Mouse (Mus musculus): Measurements from ENCODE around the gene Deup1.
"Not testable (repeated sequence)": the region's sequence is repeated elsewhere in the genome, so short reads cannot be mapped to it uniquely, and the experiment has no call there.

Gene Deup1

DNA sequence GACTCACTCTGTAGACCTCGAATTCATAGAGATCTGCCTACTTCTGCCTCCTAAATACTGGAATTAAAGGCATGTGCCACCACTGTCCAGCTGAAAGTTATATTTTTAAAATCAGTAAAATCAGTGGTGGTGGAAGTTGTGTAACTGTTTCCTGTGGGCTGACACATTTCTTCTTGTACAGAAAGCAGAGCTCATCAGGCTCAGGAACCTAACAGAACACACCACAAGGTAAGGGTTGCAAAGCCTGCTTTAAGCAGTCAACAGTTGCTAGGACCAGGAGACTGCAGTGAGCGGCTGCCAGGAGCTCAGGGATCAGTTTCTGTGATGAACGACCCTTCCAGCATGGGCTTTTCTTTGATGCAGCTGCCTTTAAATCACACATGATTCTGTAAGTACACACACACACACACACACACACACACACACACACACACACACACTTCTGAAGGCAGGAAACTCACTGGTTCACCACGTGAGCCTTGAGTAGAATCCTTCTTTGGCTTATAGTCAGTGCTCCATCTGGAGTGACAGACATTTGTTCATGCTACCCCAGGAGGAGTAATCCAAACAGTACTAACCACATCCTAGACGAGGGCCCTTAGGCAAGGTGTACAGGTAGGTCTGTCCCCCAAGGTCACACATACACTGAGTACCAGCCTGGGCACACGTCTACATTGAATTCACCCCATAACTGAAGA lies 40.4 kb downstream of the Deup1 start:
- no peak for DNase-seq (ENCODE audit: low spot score)

DNA sequence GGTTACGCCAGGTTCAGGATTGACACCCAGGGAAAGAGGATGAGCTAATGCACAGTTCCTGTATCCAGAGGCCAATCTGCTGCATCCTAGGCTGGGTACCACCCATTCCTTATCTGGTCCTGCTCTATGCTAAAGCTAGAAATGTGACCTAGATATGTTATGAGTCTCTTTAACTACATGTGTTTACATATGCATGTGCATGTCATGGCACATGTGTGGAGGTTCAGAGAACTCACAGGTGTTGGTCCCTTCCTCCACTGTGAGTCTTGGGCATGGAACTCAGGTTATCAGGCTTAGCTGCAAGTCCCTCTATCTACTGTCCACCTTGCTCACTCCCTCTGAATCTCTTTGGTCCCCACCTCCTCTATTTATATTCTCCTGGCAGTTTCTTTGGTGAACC lies 41.8 kb downstream of the Deup1 start:
- DNase-seq (ENCODE audit: low spot score): no peak

DNA sequence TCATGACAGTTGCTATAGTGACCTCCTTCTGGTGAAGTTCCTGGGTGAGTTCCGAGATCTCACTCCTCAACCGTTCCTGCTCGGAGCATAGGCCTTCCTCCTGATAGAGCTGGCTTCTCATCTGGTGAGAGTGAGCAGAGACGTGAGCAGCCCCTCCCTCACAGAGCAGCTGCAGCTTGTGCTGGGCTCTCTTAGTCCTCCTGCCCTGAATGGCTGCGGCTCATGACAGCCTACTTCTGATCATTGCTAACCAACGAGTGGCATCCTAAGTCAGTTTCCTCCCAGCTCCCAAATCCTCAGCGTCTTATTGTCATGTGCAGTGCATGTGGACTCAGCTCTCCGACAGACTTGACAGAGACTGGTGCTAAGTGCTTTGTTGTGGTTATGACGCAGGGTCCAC lies 43.5 kb downstream of the Deup1 start:
- no peak for DNase-seq (ENCODE audit: low spot score)

DNA sequence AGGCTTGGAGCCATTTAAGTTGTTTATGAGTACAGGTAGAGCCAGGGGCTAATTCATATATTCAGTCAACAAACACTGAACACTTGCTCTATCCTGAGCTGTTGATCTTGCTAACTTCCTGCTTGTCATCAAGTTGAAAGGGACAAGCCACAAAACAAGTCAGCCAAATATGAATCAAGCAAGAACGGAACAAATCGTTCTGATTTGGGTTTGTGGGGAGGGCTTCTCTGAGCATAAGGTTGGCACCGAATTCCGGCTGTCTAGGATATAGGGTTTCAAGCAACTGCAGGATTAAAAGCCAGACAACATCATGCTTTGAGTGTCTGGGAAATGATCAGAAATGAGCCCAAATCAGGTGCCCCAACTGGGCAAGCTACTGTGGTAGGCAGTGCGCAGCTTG lies 45.7 kb downstream of the Deup1 start:
- DNase-seq (ENCODE audit: low spot score): no peak

DNA sequence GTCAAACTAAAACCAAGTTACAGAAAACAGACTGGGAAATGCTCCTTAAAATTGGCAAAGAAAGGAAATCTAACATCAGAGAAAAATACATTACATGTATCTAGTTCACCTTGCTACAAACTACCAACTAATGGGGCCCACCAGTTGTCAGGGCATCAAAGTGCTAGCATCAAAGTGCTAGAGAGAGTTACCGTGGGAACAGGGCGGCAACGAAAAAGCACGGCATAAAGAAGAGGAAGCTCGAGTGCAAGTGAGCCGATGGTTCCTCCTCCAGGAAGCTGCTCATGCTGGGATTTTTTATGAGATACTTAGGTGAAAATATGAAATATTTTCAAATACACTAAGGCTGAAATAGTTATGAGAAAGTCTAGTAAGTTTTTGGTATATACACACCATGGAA lies 47.6 kb downstream of the Deup1 start:
- no peak for DNase-seq (ENCODE audit: low spot score)

DNA sequence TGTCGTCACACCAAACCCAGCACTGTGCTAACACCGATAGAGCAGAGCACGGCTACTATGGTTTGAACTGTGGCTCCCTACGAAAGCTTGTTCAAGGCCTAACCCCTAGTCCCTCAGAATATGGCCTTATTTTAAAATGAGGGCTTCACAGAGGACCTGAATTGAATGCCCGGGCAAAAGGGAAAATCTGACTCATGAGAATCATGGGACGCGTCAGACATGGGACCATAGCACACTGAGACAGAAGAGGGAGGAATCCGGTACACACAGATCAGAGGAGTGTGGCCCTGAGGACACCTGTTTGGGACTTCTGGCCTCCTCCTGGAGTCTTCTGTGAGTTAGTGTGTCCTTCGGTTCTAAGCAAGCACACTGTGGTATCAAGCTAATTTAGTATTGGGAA lies 48.8 kb downstream of the Deup1 start:
- no peak for DNase-seq (ENCODE audit: low spot score)

DNA sequence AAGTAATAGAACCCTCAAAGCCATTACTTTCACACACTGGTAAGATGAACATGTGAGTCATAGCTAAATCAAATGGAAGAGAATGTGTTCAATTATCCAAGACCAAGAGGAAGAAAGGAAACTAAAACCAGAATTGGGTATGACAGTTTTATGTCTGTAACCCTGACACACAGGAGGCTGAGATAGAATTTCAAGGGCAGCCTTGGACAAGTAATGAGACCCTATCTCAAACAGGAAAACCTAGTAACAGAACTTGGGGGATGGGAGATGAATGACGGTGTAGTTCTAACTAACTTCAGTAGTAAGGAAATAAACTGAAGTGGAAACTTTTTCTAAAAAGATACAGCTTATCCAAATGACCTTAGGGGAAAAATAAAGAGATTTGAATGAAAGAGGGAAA lies 49.3 kb downstream of the Deup1 start:
- DNase-seq (ENCODE audit: low spot score): no peak

DNA sequence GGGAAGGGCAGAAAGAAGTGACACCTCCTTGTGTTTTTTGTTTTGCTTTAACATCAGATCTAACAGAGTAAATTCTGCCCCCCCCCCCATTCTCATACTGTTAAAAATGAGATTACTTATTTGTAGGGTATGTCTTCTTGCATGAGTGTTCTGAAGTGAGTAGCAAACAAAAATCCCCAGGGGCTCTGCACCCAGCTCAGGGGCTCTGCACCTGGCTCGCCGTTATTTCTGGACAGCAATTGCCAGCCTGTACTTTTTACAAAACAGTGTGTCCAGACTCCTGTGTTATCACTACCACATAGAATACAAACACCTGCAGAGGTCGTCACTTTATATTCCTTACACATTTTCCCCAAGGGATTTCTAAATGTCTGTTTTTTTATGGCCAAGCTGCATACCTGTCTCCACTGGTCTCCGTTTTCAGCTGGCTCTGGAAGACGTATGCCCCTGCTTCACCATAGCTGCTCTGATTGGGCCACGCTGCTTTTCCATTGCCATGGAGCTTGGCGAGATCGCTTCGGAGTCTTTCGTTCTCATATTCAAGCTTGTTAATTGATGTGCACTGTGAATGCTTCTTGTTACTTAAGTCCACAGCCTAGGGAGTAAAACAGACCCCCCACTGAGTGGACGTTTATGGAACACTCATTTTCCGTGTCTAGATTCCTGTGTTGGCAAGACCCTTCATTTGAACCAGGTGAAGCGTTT lies 52.8 kb downstream of the Deup1 start:
- no peak for DNase-seq (ENCODE audit: low spot score)

DNA sequence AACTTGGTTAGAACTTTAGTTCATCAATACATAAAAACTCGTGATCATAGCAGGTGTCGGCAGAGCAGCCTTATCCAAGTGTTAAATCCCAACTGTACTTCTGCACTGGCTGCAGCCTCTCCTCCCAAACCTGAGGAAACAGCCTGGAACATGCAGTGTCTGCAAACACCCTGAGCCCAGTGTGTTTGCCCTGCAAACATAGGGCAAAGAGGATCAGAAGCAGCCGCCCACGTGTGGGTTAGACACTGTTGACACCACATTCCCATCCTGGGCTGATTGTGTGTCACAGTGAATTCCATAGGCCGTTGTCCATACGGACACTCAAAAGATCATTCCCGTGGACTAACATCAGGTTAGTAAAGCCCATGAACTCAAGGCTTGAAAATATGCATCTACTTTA lies 65.4 kb downstream of the Deup1 start:
- no peak for DNase-seq (ENCODE audit: low spot score)

DNA sequence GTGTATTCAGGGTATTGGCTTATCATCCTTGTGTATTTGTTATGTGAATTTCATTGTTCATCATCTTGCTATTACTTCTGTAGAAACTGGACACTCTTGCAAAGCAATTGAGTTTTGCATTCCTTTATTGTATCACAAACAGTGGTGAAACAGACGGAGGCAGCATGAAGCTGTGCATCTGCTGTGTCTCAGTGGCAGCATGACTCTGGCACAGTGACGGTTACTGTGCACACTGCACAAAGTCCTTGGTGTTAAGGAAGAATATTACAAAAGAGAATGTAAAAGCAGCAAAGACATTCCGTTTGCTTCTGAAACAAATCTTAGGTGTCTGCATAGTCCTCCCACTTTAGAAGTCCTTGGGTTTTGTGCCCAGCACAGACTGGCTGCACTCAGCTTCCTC lies 67.3 kb downstream of the Deup1 start:
- no peak for DNase-seq (ENCODE audit: low spot score)

DNA sequence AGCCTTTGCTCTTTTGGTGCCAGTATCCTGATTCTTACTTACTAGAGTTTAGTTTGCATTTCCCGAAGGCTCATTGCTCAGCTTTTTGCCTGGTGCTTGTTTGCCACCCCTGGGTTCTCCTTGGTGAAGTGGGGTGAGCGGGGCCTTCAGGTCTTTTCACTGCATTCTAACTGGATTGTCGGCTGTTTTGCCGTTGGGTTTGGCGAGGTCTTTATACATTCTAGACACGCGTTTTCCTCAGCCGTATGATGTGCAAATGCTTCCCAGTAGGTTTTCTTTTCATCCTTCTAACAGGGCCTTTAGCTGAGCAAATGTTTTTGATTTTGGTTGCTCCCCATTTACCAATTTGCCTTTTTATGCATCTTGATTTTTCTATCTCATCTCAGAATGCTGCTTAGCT lies 74.4 kb downstream of the Deup1 start:
- DNase-seq (ENCODE audit: low spot score): no peak

DNA sequence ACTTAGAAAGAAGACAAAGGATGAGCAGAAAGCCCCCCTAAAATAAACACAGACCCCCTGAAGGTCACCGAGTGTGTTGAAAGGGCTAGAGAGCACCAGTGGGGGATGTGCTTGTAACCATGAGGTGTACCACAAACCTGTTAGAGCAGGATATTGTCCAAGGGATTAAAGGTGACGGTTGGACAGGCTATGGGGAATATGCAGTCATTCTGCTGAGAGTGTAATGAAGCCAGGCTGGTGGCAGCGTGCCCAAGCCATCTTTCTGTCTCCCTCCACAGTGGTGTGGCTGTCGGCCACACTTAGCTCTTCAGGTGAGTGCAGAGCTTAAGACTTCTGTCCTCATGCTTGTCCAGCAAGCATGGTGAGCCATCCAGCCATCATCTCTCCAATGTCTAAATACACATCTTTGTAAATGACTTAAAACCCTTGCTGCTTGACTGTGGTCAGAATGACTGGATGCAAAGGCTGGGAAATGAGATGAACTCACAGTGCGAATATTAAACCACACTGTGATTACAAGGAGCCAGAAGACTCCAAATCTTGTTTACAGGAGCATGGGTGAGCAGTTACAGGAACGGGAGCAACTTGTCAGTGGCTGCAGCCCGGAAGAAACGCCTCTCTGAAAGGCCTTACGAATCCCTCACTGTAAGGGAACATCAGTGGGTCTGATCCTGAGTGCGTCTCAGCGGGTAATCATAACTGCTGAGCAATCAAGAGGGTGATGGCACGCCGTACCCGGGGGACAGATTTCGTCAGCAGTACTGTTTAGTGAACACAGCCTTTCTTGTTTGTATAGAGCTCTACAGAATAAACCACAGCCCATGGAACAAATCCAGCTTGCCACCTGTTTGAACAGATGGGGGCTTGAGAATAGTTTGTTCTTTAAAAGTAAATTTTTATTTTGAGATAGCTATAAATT lies 75.5 kb downstream of the Deup1 start:
- no peak for DNase-seq (ENCODE audit: low spot score)

DNA sequence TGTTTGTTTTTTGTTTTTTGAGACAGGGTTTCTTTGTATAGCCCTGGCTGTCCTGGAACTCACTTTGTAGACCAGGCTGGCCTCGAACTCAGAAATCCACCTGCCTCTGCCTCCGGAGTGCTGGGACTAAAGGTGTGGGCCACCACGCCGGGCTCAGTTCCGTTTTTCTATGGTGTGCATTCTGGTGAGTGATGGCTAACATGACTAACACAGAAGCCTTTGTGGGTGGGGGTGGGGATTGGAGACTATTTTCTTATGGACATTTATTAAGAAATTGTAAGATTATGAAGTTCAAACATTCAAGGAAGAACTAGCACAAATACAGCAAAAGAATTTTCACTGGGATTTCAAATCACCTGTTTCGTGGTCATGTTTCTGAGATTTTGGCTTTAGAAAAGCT lies 76.7 kb downstream of the Deup1 start:
- DNase-seq (ENCODE audit: low spot score): not testable (repeated sequence)

DNA sequence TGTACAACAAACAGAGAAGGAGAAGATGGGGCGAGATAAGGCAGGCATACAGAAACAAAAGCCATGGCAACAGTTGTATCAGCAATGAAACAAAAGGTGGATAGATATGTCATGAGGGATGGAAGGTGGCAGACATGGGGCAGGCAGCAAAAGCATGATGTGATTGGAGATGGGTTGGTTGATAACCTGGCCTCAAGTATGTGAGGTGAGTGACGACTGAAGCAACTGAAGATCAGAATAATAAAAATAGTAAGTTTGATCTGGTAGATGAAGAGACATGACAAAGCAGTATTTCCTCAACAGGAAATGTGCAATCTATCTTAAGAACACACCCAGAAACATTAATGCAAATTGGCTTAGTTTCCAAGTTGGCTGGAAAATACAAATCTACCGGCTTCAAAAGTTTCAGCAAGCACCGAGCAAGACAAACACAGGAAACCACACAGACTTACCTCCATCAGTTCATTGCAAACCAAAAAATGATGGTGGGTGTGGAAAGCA lies 77.2 kb downstream of the Deup1 start:
- DNase-seq (ENCODE audit: low spot score): no peak

DNA sequence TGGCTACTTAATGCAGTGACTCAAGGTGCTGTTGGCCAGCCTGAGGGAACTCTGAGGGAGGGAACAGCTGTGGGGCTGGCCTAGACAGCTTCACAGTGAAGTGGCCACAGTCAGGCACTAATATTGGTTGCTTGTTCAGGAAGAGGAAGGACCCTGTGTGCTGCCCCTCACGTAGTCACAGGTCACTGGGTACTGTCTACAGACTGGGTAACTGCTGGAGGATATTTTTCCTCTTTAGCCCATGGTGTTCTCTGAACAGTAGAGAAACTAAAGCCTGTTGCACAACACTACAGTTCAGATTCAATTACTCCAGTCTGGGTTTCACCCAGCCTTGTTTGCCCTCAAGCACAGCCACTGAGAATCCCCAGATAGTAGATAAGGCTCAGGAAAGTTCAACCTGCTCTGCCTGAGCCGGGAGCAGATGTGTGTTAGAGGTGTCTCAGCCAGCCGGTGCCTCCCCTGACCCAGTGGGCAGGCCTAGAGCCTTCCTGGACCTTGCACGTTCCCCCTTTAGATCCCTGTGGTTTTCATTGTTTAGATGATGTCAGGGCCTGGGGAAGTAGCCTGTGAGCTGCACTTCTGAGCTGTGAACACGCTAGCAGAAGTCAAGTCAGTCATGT lies 85.9 kb downstream of the Deup1 start:
- no peak for DNase-seq (ENCODE audit: low spot score)

DNA sequence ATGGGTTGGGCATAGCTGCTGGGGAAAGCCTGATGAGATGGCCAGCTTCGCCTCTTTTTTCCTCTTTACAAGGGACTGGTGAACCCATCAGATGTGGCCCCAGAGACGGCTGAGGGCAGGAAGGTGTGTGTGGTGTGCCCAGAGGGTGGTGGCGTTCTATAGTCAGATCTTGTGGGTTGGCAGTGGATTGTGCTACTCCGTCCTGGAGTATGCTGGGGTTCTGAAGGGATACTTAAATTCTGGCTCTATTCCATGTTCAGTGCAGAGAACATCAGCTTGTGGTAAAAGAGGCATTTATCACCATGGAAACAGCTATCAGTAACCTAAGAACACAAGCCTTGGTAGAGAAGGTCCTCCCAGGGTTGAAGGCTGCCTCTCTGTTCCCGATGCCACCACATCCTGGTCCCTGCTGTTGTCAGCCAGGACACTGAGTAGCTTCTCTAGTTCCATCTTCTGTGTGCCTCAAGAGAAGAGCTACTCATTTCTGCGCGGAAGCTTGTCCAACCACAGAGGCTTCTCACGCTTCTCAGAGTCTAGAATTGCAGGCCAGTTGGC lies 88.7 kb downstream of the Deup1 start:
- no peak for DNase-seq (ENCODE audit: low spot score)

DNA sequence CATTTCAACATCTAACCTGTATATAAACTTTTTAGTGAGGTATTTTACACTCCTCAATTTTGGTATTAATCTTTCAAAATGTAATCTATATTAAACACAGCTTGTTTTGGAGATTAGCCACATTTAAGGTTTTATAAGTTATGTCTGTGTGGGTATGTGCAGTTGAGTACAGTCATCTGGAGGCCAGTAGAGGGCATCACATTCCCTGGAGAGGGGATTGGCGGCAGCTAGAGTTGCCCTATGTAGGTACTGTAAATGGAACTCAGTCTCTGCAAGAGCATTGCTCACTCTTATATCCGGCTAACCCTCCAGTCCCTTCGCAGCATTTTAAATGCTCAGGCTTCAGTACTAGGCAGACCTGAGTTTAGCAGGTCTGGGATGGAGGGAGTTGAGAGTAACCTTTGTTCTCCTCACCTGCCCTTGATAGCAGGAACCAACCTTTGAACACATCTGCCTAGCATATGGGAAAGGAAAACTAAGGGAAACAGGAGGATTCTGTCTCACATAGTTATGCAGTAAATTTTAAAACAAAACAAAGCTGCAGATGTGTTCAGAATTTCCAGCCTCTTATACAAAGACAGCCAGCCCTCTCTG lies 90.2 kb downstream of the Deup1 start:
- DNase-seq (ENCODE audit: low spot score): no peak

DNA sequence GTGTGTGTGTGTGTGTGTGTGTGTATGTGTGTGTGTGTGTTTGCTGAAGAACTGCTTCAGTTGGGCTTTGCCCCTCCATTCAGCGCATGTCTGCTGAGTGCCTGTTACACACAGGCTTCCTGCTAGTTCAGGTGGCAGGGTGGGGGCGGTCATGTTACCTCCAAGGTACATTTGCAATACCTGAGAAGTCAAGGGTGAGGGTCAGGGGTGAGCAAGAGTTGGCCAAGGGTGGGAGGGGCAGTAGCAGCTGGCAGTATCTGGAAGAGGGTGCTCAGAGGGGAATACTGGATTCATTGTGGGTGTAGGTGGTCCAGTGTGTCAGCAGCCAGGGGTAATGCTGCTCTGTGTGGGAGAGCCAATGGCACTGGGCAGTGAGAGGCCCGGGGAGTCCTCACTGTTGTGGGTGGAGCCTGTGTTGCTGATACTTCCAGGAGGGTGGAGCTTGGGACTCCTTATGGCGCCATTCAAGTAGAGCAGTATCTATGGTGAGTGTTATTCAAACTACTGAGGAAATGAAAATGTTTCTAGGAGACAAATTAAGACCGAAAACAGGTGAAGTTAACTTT lies 90.8 kb downstream of the Deup1 start:
- no peak for DNase-seq (ENCODE audit: low spot score)

DNA sequence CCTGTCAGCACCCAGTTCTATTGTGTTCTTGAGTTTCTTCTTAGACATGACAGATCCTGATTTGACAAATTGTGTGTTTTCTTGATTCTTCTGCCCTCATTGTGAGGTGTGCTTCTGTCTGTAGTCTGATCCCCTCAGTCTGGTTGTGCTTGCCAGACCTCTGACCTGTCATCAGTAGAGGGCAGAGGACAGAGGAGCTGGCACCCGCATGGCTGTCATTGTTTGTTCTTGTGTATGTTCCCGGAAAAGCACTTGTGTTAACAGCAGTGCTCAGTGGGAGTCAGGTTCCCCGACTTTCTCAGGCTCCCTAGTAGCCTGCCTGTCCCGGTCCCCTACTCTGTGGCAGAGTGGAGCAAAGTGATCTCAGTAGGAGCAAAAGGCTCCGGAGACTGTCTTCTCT lies 92.3 kb downstream of the Deup1 start:
- DNase-seq (ENCODE audit: low spot score): no peak

DNA sequence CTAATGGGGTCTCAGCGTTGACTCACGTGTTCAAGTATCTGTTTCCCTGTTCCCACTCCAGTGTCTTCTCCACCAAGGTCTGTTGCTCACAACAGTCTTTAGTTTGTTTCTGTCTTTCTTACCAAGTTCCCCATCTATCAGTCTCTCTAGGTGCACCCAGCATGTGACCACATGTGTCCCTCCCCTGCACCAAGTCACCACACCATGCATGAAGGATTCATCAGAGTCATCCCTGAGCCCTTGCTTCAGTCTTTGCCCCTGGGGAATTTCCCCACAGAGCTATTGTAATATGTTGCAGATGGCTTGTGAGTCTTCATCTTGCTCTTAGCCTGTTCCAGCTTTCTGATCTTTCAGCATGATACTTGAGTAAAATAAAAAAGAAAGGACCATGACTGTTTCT lies 93.6 kb downstream of the Deup1 start:
- no peak for DNase-seq (ENCODE audit: low spot score)

DNA sequence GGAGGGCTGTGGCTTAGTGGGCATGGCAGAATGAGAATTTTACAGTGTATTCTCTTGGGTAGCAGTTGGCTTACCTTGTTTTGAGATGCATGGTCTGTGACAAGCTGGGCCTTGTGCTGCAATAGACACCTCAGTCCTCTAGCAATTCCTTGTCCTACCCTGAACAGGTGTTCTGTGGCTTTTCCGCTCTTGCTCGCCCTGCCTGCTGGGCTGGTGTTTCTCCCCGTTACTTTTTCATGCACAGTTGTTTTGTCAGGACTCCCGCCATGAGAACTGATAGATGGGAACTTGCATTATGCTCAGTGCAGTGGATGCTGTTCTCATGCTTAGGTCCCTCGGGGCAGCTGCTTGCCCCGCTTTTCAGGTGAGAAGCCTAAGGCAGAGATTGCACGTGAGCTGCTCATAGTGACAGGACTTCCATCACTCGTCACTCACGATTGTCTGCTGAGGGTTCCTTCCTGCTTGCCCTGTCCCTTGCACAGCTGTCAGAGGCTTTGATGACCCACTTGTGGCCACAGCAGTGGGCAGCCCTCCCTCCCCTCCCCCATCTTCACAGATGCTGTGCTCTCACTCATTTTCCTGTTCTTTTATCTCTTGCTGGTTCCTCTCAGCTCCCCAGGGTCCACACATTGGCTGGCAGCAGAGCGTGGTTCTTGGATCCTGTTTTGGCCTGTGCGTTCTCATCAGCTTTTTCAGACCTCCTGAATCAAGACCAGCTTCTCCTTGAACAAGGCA lies 94.2 kb downstream of the Deup1 start:
- DNase-seq (ENCODE audit: low spot score): no peak
